Mouse (Mus musculus): Measurements from ENCODE around the gene Bcl3. TPM values are rescaled to one million over a fixed set of nuclear protein-coding genes. Genes with fewer than 3 reads are reported as not detected.

Bcl3 gene
- total and polyA plus RNA-seq, 3 experiments: 3.2 to 25.2 (median 15.8) TPM

GRCm38 (mm10) chr7:19781741-19782140 lies 40.8 kb downstream of the Bcl3 start:
- Histone ChIP-seq H3K27ac (ENCODE audit: insufficient read depth, low read depth) (no peak overlapping the region), H3K27me3 (replicated peaks) (no peaks in the 10 kb centered on the region), H3K79me2 (replicated peaks; ENCODE audit: control insufficient read depth, extremely low read depth, insufficient read depth, poor library complexity, severe bottlenecking) (no peaks in the 10 kb centered on the region), H3K4me1 (ENCODE audit: control insufficient read depth in 1 of 2, insufficient read depth in 2 of 2) (peaks cover 0 to 17% of the 10 kb centered on the region in 2 experiments; a peak in 2 of 4 replicates), H3K4me3 (replicated peaks in 1 of 3; ENCODE audit: low read depth in 2 of 3, low read length in 2 of 3, poor library complexity in 1 of 3) (no peak overlapping the region), H3K9me3 (replicated peaks; ENCODE audit: low read length) (peaks cover 9% of the 10 kb centered on the region), H3K4me2 (ENCODE audit: insufficient read depth, low read depth, poor library complexity, severe bottlenecking) (no peak overlapping the region), H3K36me3 (replicated peaks in 1 of 2; ENCODE audit: control insufficient read depth in 1 of 2, insufficient read depth in 1 of 2, low read length in 1 of 2) (peaks cover 2 to 26% of the 10 kb centered on the region in 2 experiments), H3K9ac (ENCODE audit: insufficient read depth, low read depth) (no peak overlapping the region)
- in situ Hi-C loops (cut with MboI; ENCODE audit: low pct_ligation_motif_present, low pct_unique_long_range_greater_than_20kb, low sequenced_read_pairs) (no loop called here), dilution Hi-C loops (cut with MboI; ENCODE audit: extremely low pct_ligation_motif_present, extremely low pct_unique_long_range_greater_than_20kb, low sequenced_read_pairs) (no loop called here)
- TF ChIP-seq CHD2 (IDR thresholded peaks at IDR 0.05; ENCODE audit: low read length) (no peak), CHD1 (IDR thresholded peaks at IDR 0.05; ENCODE audit: low read depth, low read length) (no peak), ZKSCAN1 (IDR thresholded peaks at IDR 0.05; ENCODE audit: borderline replicate concordance, low read depth, low read length) (no peak), HCFC1 (IDR thresholded peaks at IDR 0.05; ENCODE audit: low read depth, low read length) (no peak), USF1 (IDR thresholded peaks at IDR 0.05; ENCODE audit: low read depth, low read length) (no peak)
- DNase-seq (ENCODE audit: extremely low read depth): no peak

GRCm38 (mm10) chr7:19779903-19780302 lies 42.7 kb downstream of the Bcl3 start:
- dilution Hi-C loops (cut with MboI; ENCODE audit: extremely low pct_ligation_motif_present, extremely low pct_unique_long_range_greater_than_20kb, low sequenced_read_pairs): no loop called here
- no peak overlapping the region for H3K4me2 ChIP-seq (ENCODE audit: insufficient read depth, low read depth, poor library complexity, severe bottlenecking)
- no peaks in the 10 kb centered on the region for H3K79me2 ChIP-seq (replicated peaks; ENCODE audit: control insufficient read depth, extremely low read depth, insufficient read depth, poor library complexity, severe bottlenecking)
- peaks cover 0 to 3% of the 10 kb centered on the region in 2 experiments; a peak in 1 of 4 replicates for H3K4me1 ChIP-seq (ENCODE audit: control insufficient read depth in 1 of 2, insufficient read depth in 2 of 2)
- H3K9me3 ChIP-seq (replicated peaks; ENCODE audit: low read length): peaks cover 13% of the 10 kb centered on the region
- no peak overlapping the region for H3K27ac ChIP-seq (ENCODE audit: insufficient read depth, low read depth)
- H3K4me3 ChIP-seq (replicated peaks in 1 of 3; ENCODE audit: low read depth in 2 of 3, low read length in 2 of 3, poor library complexity in 1 of 3): no peak overlapping the region
- DNase-seq (ENCODE audit: extremely low read depth): no peak
- H3K36me3 ChIP-seq (replicated peaks in 1 of 2; ENCODE audit: control insufficient read depth in 1 of 2, insufficient read depth in 1 of 2, low read length in 1 of 2): peaks cover 2 to 23% of the 10 kb centered on the region in 2 experiments
- H3K9ac ChIP-seq (ENCODE audit: insufficient read depth, low read depth): no peak overlapping the region
- no peaks in the 10 kb centered on the region for H3K27me3 ChIP-seq (replicated peaks)
- TF ChIP-seq SIN3A (IDR thresholded peaks at IDR 0.05; ENCODE audit: low read length): no peak
- peak; percentile 23 to 35; a peak in 2 of 4 replicates for TF ChIP-seq CTCF (conservative IDR thresholded peaks at IDR 0.05 in 1 of 2, IDR thresholded peaks at IDR 0.05 in 1 of 2; ENCODE audit: low read depth in 2 of 2, low read length in 2 of 2)
- TF ChIP-seq CHD1 (IDR thresholded peaks at IDR 0.05; ENCODE audit: low read depth, low read length): no peak
- in situ Hi-C loops (cut with MboI; ENCODE audit: low pct_ligation_motif_present, low pct_unique_long_range_greater_than_20kb, low sequenced_read_pairs): no loop called here

GRCm38 (mm10) chr7:19778645-19779044 lies 43.9 kb downstream of the Bcl3 start:
- no peak overlapping the region for H3K9ac ChIP-seq (ENCODE audit: insufficient read depth, low read depth)
- H3K4me3 ChIP-seq (replicated peaks in 1 of 3; ENCODE audit: low read depth in 2 of 3, low read length in 2 of 3, poor library complexity in 1 of 3): no peak overlapping the region
- dilution Hi-C loops (cut with MboI; ENCODE audit: extremely low pct_ligation_motif_present, extremely low pct_unique_long_range_greater_than_20kb, low sequenced_read_pairs) (no loop called here), in situ Hi-C loops (cut with MboI; ENCODE audit: low pct_ligation_motif_present, low pct_unique_long_range_greater_than_20kb, low sequenced_read_pairs) (no loop called here)
- TF ChIP-seq MAX (IDR thresholded peaks at IDR 0.05; ENCODE audit: low read length): no peak
- TF ChIP-seq RAD21 (IDR thresholded peaks at IDR 0.05; ENCODE audit: low read depth, low read length): no peak
- TF ChIP-seq ZMIZ1 (IDR thresholded peaks at IDR 0.05; ENCODE audit: low read depth, low read length): no peak
- H3K79me2 ChIP-seq (replicated peaks; ENCODE audit: control insufficient read depth, extremely low read depth, insufficient read depth, poor library complexity, severe bottlenecking): no peaks in the 10 kb centered on the region
- H3K4me1 ChIP-seq (ENCODE audit: control insufficient read depth in 1 of 2, insufficient read depth in 2 of 2): no peaks in the 10 kb centered on the region
- no peak overlapping the region for H3K27ac ChIP-seq (ENCODE audit: insufficient read depth, low read depth)
- peaks cover 13% of the 10 kb centered on the region for H3K9me3 ChIP-seq (replicated peaks; ENCODE audit: low read length)
- peaks cover 2 to 23% of the 10 kb centered on the region in 2 experiments for H3K36me3 ChIP-seq (replicated peaks in 1 of 2; ENCODE audit: control insufficient read depth in 1 of 2, insufficient read depth in 1 of 2, low read length in 1 of 2)
- H3K27me3 ChIP-seq (replicated peaks): peaks cover 1% of the 10 kb centered on the region
- DNase-seq (ENCODE audit: extremely low read depth): no peak
- no peak overlapping the region for H3K4me2 ChIP-seq (ENCODE audit: insufficient read depth, low read depth, poor library complexity, severe bottlenecking)

All from CH12.LX (cell line).